Mouse (Mus musculus) neural tube, embryonic 12.5 days (tissue): ENCODE measurements around the gene Tbc1d5. TPM values are rescaled to one million over a fixed set of nuclear protein-coding genes. Genes with fewer than 3 reads are reported as not detected.

Experiments used
- ATAC-seq: fragments of 200-750 bp; cut with Nextera tagmentation; 2 replicates; pipeline ENCODE4 v1.8.0; 2017; ENCODE audit warnings: low read depth, mild to moderate bottlenecking, moderate TSS enrichment, moderate library complexity; ENCODE audit not compliant: low FRiP score
- H3K27ac ChIP-seq: fragments of 300-500 bp; sonication (generic); 2 replicates; pipeline ENCODE4 v1.5.1; 2016
- H3K27me3 ChIP-seq: fragments of 300-500 bp; sonication (generic); replicated peaks from 2 replicates; pipeline ENCODE4 v1.6.1; 2016; ENCODE audit warnings: mild to moderate bottlenecking
- H3K36me3 ChIP-seq: fragments of 300-500 bp; sonication (generic); 2 replicates; pipeline ENCODE4 v1.6.1; 2016; ENCODE audit warnings: mild to moderate bottlenecking
- H3K4me1 ChIP-seq: fragments of 300-500 bp; sonication (generic); 2 replicates; pipeline ENCODE4 v1.6.1; 2016
- H3K4me2 ChIP-seq: fragments of 300-500 bp; sonication (generic); replicated peaks from 2 replicates; pipeline ENCODE4 v1.6.1; 2016; ENCODE audit warnings: mild to moderate bottlenecking
- H3K4me3 ChIP-seq: fragments of 300-500 bp; sonication (generic); 2 replicates; pipeline ENCODE4 v1.5.1; 2016
- H3K9ac ChIP-seq: fragments of 300-500 bp; sonication (generic); 2 replicates; pipeline ENCODE4 v1.6.1; 2016; ENCODE audit warnings: mild to moderate bottlenecking
- H3K9me3 ChIP-seq: fragments of 300-500 bp; sonication (generic); 2 replicates; pipeline ENCODE4 v1.6.1; 2016; ENCODE audit warnings: mild to moderate bottlenecking
- WGBS: fragments of 180-500 bp; shearing (Covaris S2); methylation state at CpG from one replicate; pipeline ENCODE4 v1.1.7; 2016; 5-methylcytosine and 5-hydroxymethylcytosine counted together
- polyA plus RNA-seq: library from polyadenylated mRNA; unstranded; fragments of >200 nt; fragmentation: Nextera tagmentation; extraction: Ambion mirVana; gene quantifications from 2 replicates; pipeline ENCODE4 v1.2.1, GENCODE M21; 2016

The Tbc1d5 gene
- polyA plus RNA-seq, 1 experiment from 2014 or later, result 10.6 TPM

- no peak for ATAC-seq
- Histone ChIP-seq H3K4me2 (no peak overlapping the region), H3K27ac (no peak overlapping the region), H3K4me3 (no peak overlapping the region), H3K36me3 (peaks cover 10% of the 10 kb centered on the region; the same call in 1 of the 2 replicates), H3K9ac (no peak overlapping the region), H3K9me3 (no peaks in the 10 kb centered on the region), H3K27me3 (no peaks in the 10 kb centered on the region), H3K4me1 (no peaks in the 10 kb centered on the region; the same call in 1 of the 2 replicates)
- 85% methylated on average over 10 of the region's 10 CpGs for WGBS
Observed at GRCm38 (mm10) chr17:50687670-50688069, 491.5 kb downstream of the Tbc1d5 start.

GRCm38 (mm10) chr17:50684960-50685645 lies 494.0 kb downstream of the Tbc1d5 start:
- peaks cover 10% of the 10 kb centered on the region; the same call in 1 of the 2 replicates for H3K36me3 ChIP-seq
- no peak overlapping the region for H3K4me3 ChIP-seq
- 65% methylated on average over 7 of the region's 7 CpGs for WGBS
- no peak overlapping the region for H3K4me2 ChIP-seq
- no peaks in the 10 kb centered on the region for H3K27me3 ChIP-seq
- ATAC-seq, result no peak
- H3K9me3 ChIP-seq, result no peaks in the 10 kb centered on the region
- no peak overlapping the region for H3K27ac ChIP-seq
- H3K4me1 ChIP-seq, result no peaks in the 10 kb centered on the region; the same call in 1 of the 2 replicates
- no peak overlapping the region for H3K9ac ChIP-seq
